Mouse (Mus musculus) liver, adult 2 months (tissue): Measurements from ENCODE around the gene Cacna2d1. TPM values are rescaled to one million over a fixed set of nuclear protein-coding genes. Genes with fewer than 3 reads are reported as not detected.

Experiments used
- DNase-seq: peaks from one replicate; pipeline ENCODE4 v3.0.0-alpha.2; 2011; ENCODE audit warnings: low read depth, low spot score; ENCODE audit errors: extremely low read depth
- H3K27ac ChIP-seq: fragments of 200-500 bp; replicated peaks from 2 replicates; pipeline ENCODE4 v1.5.1; 2012; ENCODE audit warnings: low read depth, mild to moderate bottlenecking, control low read depth, inconsistent platforms, low read length; ENCODE audit not compliant: insufficient read depth
- H3K27me3 ChIP-seq: fragments of 200-500 bp; 2 replicates; pipeline ENCODE4 v1.6.1; 2012; ENCODE audit warnings: mild to moderate bottlenecking, moderate library complexity, low read length, inconsistent platforms; ENCODE audit not compliant: control insufficient read depth, insufficient read depth
- H3K36me3 ChIP-seq: fragments of 200-500 bp; 2 replicates; pipeline ENCODE4 v1.6.1; 2012; ENCODE audit warnings: low read length, inconsistent platforms; ENCODE audit not compliant: control insufficient read depth, insufficient read depth
- H3K4me1 ChIP-seq: fragments of 200-500 bp; 2 replicates; pipeline ENCODE4 v1.6.1; 2011; ENCODE audit warnings: low read length; ENCODE audit not compliant: control insufficient read depth, insufficient read depth
- H3K4me3 ChIP-seq: fragments of 200-500 bp; 2 replicates; pipeline ENCODE4 v1.5.1; 2011; ENCODE audit warnings: low read depth, mild to moderate bottlenecking, control low read depth, low read length, moderate library complexity; ENCODE audit not compliant: insufficient read depth
- H3K79me2 ChIP-seq: fragments of 200-500 bp; 2 replicates; pipeline ENCODE4 v1.6.1; 2012; ENCODE audit warnings: inconsistent platforms, mild to moderate bottlenecking, low read length, moderate library complexity; ENCODE audit not compliant: control insufficient read depth, insufficient read depth
- H3K9ac ChIP-seq: fragments of 200-500 bp; 2 replicates; pipeline ENCODE4 v1.6.1; 2012; ENCODE audit warnings: low read depth, mild to moderate bottlenecking, control low read depth, inconsistent platforms, low read length
- CTCF ChIP-seq: fragments of 200-500 bp; IDR thresholded peaks from 2 replicates; pipeline ENCODE4 v1.5.1; 2011; ENCODE audit warnings: low read depth, low read length, control low read depth
- POLR2A ChIP-seq: fragments of 200-500 bp; IDR thresholded peaks from 2 replicates; pipeline ENCODE4 v1.6.1; 2011; ENCODE audit warnings: low read length, control low read depth; ENCODE audit not compliant: insufficient read depth; ENCODE audit errors: extremely low read depth
- WGBS: fragments of 180-500 bp; shearing (Covaris S2); methylation state at CpG from one replicate; pipeline ENCODE4 v1.1.7; 2018; 5-methylcytosine and 5-hydroxymethylcytosine counted together
- polyA plus RNA-seq: library from polyadenylated mRNA; depleted of rRNA; stranded (reverse); fragments of >200 nt; gene quantifications from 2 replicates; pipeline ENCODE4 v1.2.3, GENCODE M21; 2012
- total RNA-seq: library from RNA; depleted of rRNA; stranded (reverse); fragments of >200 nt; gene quantifications from 2 replicates; pipeline ENCODE4 v1.2.3, GENCODE M21; 2014

Cacna2d1 gene
- total and polyA plus RNA-seq, 2 experiments = 0.10 to 1.1 TPM

GRCm38 (mm10) chr5:15972351-15972750, 37.9 kb downstream of the Cacna2d1 start:
- no peaks in the 10 kb centered on the region for H3K27me3 ChIP-seq
- no peak for DNase-seq
- H3K4me1 ChIP-seq = no peaks in the 10 kb centered on the region
- H3K9ac ChIP-seq = no peak overlapping the region
- no peak for TF ChIP-seq POLR2A
- no peak for TF ChIP-seq CTCF
- no peak overlapping the region for H3K4me3 ChIP-seq
- H3K27ac ChIP-seq = no peak overlapping the region
- no peaks in the 10 kb centered on the region for H3K36me3 ChIP-seq
- no peaks in the 10 kb centered on the region for H3K79me2 ChIP-seq
- 71% methylated on average over 1 of the region's 1 CpGs for WGBS

GRCm38 (mm10) chr5:15974652-15975051, 40.2 kb downstream of the Cacna2d1 start:
- Histone ChIP-seq H3K36me3 (no peaks in the 10 kb centered on the region), H3K4me3 (no peak overlapping the region), H3K9ac (no peak overlapping the region), H3K79me2 (no peaks in the 10 kb centered on the region), H3K27ac (no peak overlapping the region), H3K4me1 (no peaks in the 10 kb centered on the region), H3K27me3 (no peaks in the 10 kb centered on the region)
- TF ChIP-seq CTCF = no peak
- no peak for TF ChIP-seq POLR2A
- no peak for DNase-seq

- no peaks in the 10 kb centered on the region for H3K79me2 ChIP-seq
- 87% methylated on average over 2 of the region's 2 CpGs for whole genome bisulfite sequencing
- H3K36me3 ChIP-seq = no peaks in the 10 kb centered on the region
- no peaks in the 10 kb centered on the region for H3K27me3 ChIP-seq
- H3K4me1 ChIP-seq = no peaks in the 10 kb centered on the region
- TF ChIP-seq CTCF (no peak), POLR2A (no peak)
- H3K27ac ChIP-seq = no peak overlapping the region
- H3K4me3 ChIP-seq = no peak overlapping the region
- DNase-seq = no peak
- H3K9ac ChIP-seq = no peak overlapping the region
Measured at GRCm38 (mm10) chr5:15979225-15979624, 44.7 kb downstream of the Cacna2d1 start.

- TF ChIP-seq CTCF (no peak), POLR2A (no peak)
- no peak for DNase-seq
- Histone ChIP-seq H3K27me3 (no peaks in the 10 kb centered on the region), H3K9ac (no peak overlapping the region), H3K79me2 (no peaks in the 10 kb centered on the region), H3K36me3 (no peaks in the 10 kb centered on the region), H3K27ac (no peak overlapping the region), H3K4me3 (no peak overlapping the region), H3K4me1 (no peaks in the 10 kb centered on the region)
- 57% methylated on average over 4 of the region's 4 CpGs for WGBS
Measured at GRCm38 (mm10) chr5:15982573-15982972, 48.1 kb downstream of the Cacna2d1 start.

- H3K27me3 ChIP-seq = no peaks in the 10 kb centered on the region
- TF ChIP-seq POLR2A = no peak
- TF ChIP-seq CTCF = no peak
- no peaks in the 10 kb centered on the region for H3K79me2 ChIP-seq
- H3K27ac ChIP-seq = no peak overlapping the region
- WGBS = 49% methylated on average over 5 of the region's 5 CpGs
- H3K4me3 ChIP-seq = no peak overlapping the region
- no peaks in the 10 kb centered on the region for H3K36me3 ChIP-seq
- no peak overlapping the region for H3K9ac ChIP-seq
- no peaks in the 10 kb centered on the region for H3K4me1 ChIP-seq
- DNase-seq = no peak
Measured at GRCm38 (mm10) chr5:15983354-15983753, 48.9 kb downstream of the Cacna2d1 start.

- H3K4me3 ChIP-seq = no peak overlapping the region
- no peaks in the 10 kb centered on the region for H3K36me3 ChIP-seq
- no peak for DNase-seq
- no peak overlapping the region for H3K27ac ChIP-seq
- H3K9ac ChIP-seq = no peak overlapping the region
- 90% methylated on average over 7 of the region's 7 CpGs for WGBS
- H3K4me1 ChIP-seq = no peaks in the 10 kb centered on the region
- TF ChIP-seq POLR2A (no peak), CTCF (no peak)
- H3K79me2 ChIP-seq = no peaks in the 10 kb centered on the region
- H3K27me3 ChIP-seq = no peaks in the 10 kb centered on the region
Measured at GRCm38 (mm10) chr5:15985228-15985858, 50.9 kb downstream of the Cacna2d1 start.
